In genomic region chr9:94955645-94956044, GRCm38 (mm10) we compare ENCODE assay signal across 17 mouse cellular contexts.
DNase-seq lines count a peak whose midpoint lies in the region; ATAC-seq lines count a peak whose summit lies in the region.
"Had no signal": no experiment of that assay in that cellular context is flagged by ENCODE, and none has a peak within 500 bp of the region (broad histone marks: within the 10 kb centered on the region; RNA-seq: fewer than 3 reads in every experiment).

No protein-coding gene starts in this region.

- peak; percentile 1 to 4 for DNase-seq in heart, adult 9 months (ENCODE audit: low spot score in 2 of 2)
- no peak for DNase-seq in heart, adult 8-10 months (ENCODE audit: low spot score)
- DNase-seq in heart, postnatal 10 days: peak; percentile 6 to 8
- DNase-seq in thymus, postnatal 0 days (ENCODE audit: low spot score): peak; percentile 69
- DNase-seq in liver, embryonic 11.5 days (ENCODE audit: low spot score): no peak
- no peak for DNase-seq in midbrain, embryonic 14.5 days
- DNase-seq in adrenal gland, postnatal 36 days: no peak
- DNase-seq: adrenal gland, postnatal 25 days; cerebellum, postnatal 36 days; kidney, adult 9 months; right cerebral cortex, postnatal 4 days had no signal

- H3K27me3 ChIP-seq in liver, embryonic 11.5 days (replicated peaks; ENCODE audit: control insufficient read depth, insufficient read depth, low read length): no peaks in the 10 kb centered on the region
- H3K27me3 ChIP-seq in midbrain, embryonic 14.5 days (ENCODE audit: control insufficient read depth, insufficient read depth, low read length): no peaks in the 10 kb centered on the region
- H3K27me3 ChIP-seq: embryonic facial prominence, embryonic 15.5 days; forebrain, embryonic 13.5 days; limb, embryonic 15.5 days; lung, embryonic 15.5 days had no signal

- H3K4me2 ChIP-seq in liver, embryonic 11.5 days: no peak overlapping the region
- no peak overlapping the region for H3K4me2 ChIP-seq in midbrain, embryonic 14.5 days (ENCODE audit: low read length)
- H3K4me2 ChIP-seq: embryonic facial prominence, embryonic 15.5 days; forebrain, embryonic 13.5 days; limb, embryonic 15.5 days; lung, embryonic 15.5 days had no signal

- 58% methylated on average over 2 of the region's 2 CpGs for WGBS in liver, embryonic 11.5 days
- 40% methylated on average over 2 of the region's 2 CpGs for WGBS in midbrain, embryonic 14.5 days

- H3K36me3 ChIP-seq in liver, embryonic 11.5 days (ENCODE audit: control insufficient read depth, insufficient read depth, low read length): no peaks in the 10 kb centered on the region
- H3K36me3 ChIP-seq in midbrain, embryonic 14.5 days (ENCODE audit: control insufficient read depth, insufficient read depth, low read length): no peaks in the 10 kb centered on the region
- H3K36me3 ChIP-seq: embryonic facial prominence, embryonic 15.5 days; limb, embryonic 15.5 days; lung, embryonic 15.5 days; midbrain, embryonic 10.5 days had no signal

- intact Hi-C loops in heart, postnatal 10 days (cut with DNase I): no loop called here

- no peak overlapping the region for H3K9ac ChIP-seq in liver, embryonic 11.5 days (ENCODE audit: low read depth, low read length)
- no peak overlapping the region for H3K9ac ChIP-seq in midbrain, embryonic 14.5 days (replicated peaks; ENCODE audit: low read length)
- H3K9ac ChIP-seq: embryonic facial prominence, embryonic 15.5 days; forebrain, embryonic 13.5 days; limb, embryonic 15.5 days; lung, embryonic 15.5 days had no signal

- peak; percentile 54 for ATAC-seq in CD4-positive, CD25-positive, alpha-beta regulatory T cell, adult 4 months
- ATAC-seq in liver, embryonic 11.5 days (replicated peaks; ENCODE audit: low FRiP score): no peak
- ATAC-seq in midbrain, embryonic 14.5 days (ENCODE audit: low FRiP score, low TSS enrichment): no peak
- ATAC-seq: forebrain, embryonic 13.5 days had no signal

- H3K4me1 ChIP-seq in liver, embryonic 11.5 days (replicated peaks; ENCODE audit: control insufficient read depth, insufficient read depth, low read length): no peaks in the 10 kb centered on the region
- H3K4me1 ChIP-seq in midbrain, embryonic 14.5 days (ENCODE audit: control insufficient read depth, insufficient read depth, low read length): no peaks in the 10 kb centered on the region
- H3K4me1 ChIP-seq: embryonic facial prominence, embryonic 15.5 days; forebrain, embryonic 13.5 days; limb, embryonic 15.5 days; lung, embryonic 15.5 days had no signal

- H3K4me3 ChIP-seq in liver, embryonic 11.5 days (ENCODE audit: low read depth, low read length): no peak overlapping the region
- no peak overlapping the region for H3K4me3 ChIP-seq in midbrain, embryonic 14.5 days (replicated peaks; ENCODE audit: low read depth, low read length)
- H3K4me3 ChIP-seq: embryonic facial prominence, embryonic 15.5 days; forebrain, embryonic 13.5 days; limb, embryonic 15.5 days; lung, embryonic 15.5 days; midbrain, embryonic 10.5 days had no signal

- H3K9me3 ChIP-seq in liver, embryonic 11.5 days (ENCODE audit: control insufficient read depth, low read length): no peaks in the 10 kb centered on the region
- H3K9me3 ChIP-seq in midbrain, embryonic 14.5 days (ENCODE audit: control insufficient read depth, low read length): no peaks in the 10 kb centered on the region
- H3K9me3 ChIP-seq: embryonic facial prominence, embryonic 15.5 days; forebrain, embryonic 13.5 days; limb, embryonic 15.5 days; lung, embryonic 15.5 days; midbrain, embryonic 10.5 days had no signal

- H3K27ac ChIP-seq in liver, embryonic 11.5 days (ENCODE audit: low read depth, low read length): no peak overlapping the region
- H3K27ac ChIP-seq in midbrain, embryonic 14.5 days (replicated peaks; ENCODE audit: low read depth, low read length): no peak overlapping the region
- H3K27ac ChIP-seq: embryonic facial prominence, embryonic 15.5 days; forebrain, embryonic 13.5 days; limb, embryonic 15.5 days; lung, embryonic 15.5 days; midbrain, embryonic 10.5 days had no signal

Comparison
In these comparisons a context has a peak if more than half of its experiments do, and no peak if none do; other contexts are left out.
1. DNase-seq: peak in heart, adult 9 months (2 of 2), heart, postnatal 10 days (2 of 2) and thymus, postnatal 0 days (single experiment); none in heart, adult 8-10 months (single experiment), liver, embryonic 11.5 days (single experiment), midbrain, embryonic 14.5 days (single experiment) and adrenal gland, postnatal 36 days (0 of 2).